Mouse (Mus musculus) embryonic fibroblast, embryonic 13.5 days (primary cell): Measurements from ENCODE around the gene Galnt15.

Experiments used
- CTCF ChIP-seq: IDR thresholded peaks from 2 replicates; pipeline ENCODE4 v1.5.1; 2011; ENCODE audit warnings: mild to moderate bottlenecking, control low read depth, low read length, moderate library complexity, borderline replicate concordance; ENCODE audit not compliant: insufficient read depth
- POLR2A ChIP-seq: IDR thresholded peaks from 2 replicates; pipeline ENCODE4 v1.6.1; 2011; ENCODE audit warnings: low read depth, mild to moderate bottlenecking, control low read depth, low read length, moderate library complexity

GRCm38 (mm10) chr14:32016921-32017320 is 11.9 kb upstream of the Galnt15 start:
- no peak for TF ChIP-seq CTCF
- TF ChIP-seq POLR2A: no peak
